Mouse (Mus musculus) heart, adult 8-10 months (tissue): ENCODE results near the gene Zfp568. TPM values are rescaled to one million over a fixed set of nuclear protein-coding genes. Genes with fewer than 3 reads are reported as not detected.
"Not testable (repeated sequence)": the region's sequence is repeated elsewhere in the genome, so short reads cannot be mapped to it uniquely, and the experiment has no call there.

Experiments used
- DNase-seq: peaks from one replicate; pipeline ENCODE4 v3.0.0; 2022; ENCODE audit warnings: low spot score
- total RNA-seq, 4 experiments: library from RNA; stranded (reverse); gene quantifications; 2 replicates each; pipeline ENCODE4 v1.2.4; 2022

Zfp568 gene
- total RNA-seq, result 10 to 100 TPM; 16.9 to 27.9 (median 21.5) TPM

DNA sequence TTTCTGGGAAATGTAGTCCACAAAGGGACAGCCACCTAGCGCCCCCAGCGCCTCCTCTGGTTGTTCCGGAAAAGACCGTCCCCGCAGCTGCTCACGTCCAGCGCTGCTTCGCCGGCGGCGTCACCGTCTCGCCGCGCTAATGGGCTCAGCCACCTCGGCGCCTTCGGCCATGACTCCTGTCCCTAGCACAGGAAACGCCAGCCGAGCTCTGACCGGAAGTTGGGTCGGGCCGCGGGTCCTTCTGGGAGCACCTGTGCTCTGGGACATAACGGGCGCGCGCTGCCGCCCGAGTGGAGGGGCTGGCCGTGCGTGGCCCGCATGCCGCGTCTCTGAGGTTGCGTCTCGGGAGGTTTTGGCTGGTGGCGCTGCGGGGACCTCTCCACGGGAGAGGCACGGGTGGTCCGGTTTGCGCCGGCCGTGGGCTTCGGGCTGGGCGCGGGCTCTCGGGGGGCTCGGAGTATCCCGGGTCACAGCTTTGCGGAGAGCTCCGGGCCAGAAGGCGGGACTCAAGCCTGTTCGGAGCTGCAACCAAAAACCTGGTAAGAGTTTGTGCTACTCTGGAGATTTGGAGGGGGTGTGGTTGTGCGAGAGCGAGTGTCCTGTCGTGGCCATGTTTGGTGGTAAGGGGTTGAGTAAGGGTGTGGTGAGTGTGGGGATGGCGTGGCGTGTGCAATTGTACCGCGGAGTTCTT, at the start of gene Zfp568:
Zfp568 (plus strand) TSS at position 266 of the 691 bp plus-strand sequence.
- peak; percentile 93 for DNase-seq

DNA sequence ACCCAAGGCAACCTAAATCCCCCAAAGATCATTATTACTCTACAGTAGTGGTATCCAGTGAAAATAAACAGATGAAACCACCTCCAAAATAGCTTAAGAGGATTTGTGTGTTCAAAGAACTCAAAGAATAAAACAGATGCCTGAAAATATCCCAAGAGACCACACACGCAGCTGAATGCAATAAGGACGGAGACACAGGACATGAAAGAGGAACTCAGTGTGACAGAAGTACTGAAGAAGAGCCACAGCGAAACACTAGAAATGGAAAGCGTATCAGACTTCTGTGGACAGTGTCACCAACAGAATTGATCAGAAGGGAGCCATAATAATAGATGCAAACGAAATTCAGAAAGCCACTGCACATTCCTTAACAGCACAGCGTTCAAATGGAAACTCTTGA, 44.9 kb upstream of the Zfp568 start:
- DNase-seq, result no peak

DNA sequence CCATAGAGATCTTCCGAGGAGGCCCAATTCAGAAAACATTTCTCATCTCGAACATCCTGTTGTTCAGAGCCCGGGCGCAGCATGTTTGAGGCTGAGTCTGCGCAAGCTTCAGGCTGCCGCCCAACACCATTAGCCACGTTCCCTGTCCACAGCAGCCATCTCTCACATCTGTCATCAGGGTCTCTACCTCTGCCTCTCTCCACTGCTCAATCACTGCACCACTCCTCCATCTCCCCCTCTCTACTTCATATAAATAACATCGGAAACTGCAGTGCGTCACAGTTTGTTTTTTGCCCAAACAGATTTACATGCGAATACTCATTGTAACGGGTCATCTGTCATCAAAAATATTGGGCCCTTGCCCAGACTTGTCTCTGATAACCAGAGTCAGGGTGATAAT, 42.7 kb upstream of the Zfp568 start:
- no peak for DNase-seq

DNA sequence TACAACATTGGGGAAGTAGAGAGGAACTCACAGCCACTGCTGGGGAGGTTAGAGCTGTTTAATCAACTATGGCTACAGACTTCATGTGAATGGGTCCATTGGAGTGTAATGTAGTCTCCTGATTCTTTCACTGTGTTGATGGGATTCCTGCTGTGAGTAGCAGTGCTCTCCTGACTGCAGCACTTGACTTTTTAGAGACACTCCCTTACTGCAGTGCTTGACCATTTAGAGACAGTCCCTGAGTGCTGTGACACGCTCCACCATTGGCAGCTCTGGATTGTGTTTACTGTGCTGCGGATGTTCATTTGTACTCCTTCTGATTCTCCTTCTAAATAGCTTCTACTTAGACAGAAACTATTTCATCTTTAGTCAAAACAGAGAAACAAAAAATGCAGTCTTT, 41.0 kb upstream of the Zfp568 start:
- no peak for DNase-seq

DNA sequence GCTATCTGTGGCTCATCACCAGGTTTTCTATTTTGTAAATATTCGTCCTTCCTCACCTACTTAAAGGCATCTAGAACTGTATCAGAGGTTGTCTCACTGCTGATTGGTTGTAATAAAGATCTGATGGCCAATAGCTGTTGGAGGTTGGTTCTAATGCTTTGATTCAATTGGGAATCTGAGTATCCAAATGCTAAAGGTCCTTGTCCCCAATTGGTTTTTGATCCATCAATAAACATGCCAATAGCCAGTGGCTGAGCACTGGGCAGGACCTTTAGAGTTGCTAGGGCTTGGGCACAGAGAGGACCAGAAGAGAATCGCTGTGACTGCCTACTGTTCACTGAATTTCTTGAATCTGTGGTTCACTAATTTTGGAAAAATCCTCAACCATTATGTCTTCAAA, 40.0 kb upstream of the Zfp568 start:
- no peak for DNase-seq

DNA sequence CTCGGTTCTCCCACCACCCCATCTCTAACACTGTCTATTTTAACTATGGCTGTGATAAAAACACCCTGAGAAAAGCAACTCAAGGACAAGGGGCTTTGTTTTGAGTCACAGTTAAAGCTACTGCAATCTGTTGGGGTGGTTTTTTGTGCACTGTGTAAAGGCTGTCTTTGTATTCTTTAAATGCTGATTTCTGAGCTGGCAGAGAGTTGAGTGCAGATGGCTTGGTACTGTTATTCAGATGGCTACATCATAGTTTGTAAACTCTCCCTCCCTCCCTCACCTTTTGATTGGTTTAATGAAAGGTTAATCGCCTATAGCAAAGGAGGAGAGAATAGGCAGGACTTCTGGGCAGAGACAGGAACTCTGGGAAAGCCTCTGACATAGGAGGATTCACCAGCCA, 39.6 kb upstream of the Zfp568 start:
- no peak for DNase-seq

DNA sequence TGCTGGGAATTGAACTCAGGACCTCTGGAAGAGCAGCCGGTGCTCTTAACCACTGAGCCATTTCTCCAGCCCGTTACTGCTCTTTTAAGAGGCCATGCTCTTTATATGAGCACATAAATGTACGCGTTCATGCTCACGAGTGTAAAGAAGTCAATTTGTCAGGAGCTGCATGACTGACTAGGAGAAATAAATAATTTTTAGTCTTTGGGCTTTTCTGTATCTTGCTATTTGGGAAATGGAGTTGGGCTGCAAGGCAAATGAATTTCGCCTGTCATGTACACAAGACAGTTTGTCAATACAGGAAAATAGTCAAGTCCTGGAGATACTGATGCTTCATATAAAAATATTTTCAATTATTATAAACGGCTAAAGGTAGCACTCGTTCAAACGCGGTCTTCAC, 30.7 kb upstream of the Zfp568 start:
- DNase-seq, result no peak

DNA sequence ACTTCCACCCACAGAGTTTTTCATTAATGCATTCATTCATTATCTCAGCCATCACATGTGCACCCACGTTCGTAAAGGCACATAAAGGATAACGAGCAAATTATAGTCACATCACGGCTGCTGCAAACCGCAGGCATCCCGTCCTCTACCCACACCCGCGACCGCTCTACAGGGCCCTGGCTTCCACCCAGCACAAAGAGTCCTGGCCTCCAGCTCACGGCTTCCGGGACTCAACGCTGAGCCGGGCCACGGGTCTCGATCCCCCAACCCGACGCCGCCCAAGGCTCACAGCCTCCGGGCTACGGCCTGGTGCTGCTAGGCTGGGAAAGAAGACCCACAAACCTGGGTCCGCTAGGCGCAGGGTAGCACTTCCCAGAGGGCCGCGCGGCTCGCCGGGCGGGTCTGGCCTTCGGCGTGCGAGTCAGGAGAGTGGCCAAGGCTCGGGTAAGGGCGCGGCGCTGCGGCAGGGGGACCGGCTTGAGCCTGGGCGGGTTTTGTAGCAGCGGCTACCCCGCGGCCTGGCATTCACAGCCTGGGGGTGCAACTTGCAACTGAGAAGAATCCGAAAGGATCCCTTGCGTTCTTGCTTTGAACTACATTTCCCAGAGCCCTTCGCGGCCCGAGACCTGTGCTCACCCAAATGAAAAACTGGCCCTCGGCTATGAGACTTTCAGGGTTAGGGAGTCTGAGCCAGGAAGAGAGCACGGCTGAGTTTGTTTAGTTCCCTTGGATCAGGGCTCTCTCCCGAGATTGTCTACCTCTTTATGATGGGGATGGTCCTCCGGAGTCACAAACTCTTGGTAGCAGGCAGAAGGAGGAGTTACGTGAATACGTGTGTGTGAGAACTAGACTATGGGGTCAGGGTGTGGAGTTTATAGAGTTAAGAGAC, 30.0 kb upstream of the Zfp568 start, which contains the start of gene Zfp74:
Zfp74 (minus strand) TSS at position 577 of the 889 bp plus-strand sequence.
- peak; percentile 85 for DNase-seq

DNA sequence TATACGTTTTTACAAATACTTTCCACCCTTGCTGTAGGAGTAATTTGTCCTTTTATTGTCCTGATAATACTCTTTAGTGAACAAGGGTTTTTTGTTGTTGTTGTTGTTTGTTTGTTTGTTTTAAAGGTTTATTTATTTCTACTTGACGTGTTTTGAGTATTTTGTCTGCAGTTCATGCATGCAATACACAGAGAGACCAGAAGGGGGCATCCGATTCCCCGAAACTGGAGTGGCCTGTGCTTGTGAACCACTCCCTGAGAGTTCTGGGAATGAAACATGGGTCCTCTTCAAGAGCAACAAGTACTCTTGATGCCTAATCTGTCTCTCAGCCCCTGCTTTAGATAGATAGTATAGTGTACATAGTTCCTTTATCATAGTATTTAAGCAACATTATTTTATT, 29.0 kb upstream of the Zfp568 start:
- DNase-seq, result peak; percentile 46

DNA sequence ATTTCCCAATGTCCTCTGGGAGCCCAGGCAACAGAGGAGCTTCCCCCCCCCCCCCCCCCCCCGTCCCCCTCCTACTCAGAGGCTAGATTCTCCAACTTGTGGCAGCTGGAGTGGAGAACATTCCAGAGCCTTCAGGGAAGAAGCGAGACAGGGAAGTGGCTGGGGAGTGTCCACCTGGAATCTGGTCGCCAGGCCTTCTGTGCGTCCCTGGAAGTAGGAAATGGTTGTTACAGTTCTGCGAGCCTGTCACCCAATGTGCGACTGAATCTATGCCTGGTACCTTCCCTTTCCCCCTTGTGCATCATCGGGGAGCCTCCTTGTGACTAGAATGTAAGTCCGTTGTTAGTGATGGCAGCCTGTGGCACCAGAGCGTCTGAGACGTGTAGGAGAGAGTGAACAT, 27.5 kb upstream of the Zfp568 start:
- DNase-seq, result peak; percentile 18

DNA sequence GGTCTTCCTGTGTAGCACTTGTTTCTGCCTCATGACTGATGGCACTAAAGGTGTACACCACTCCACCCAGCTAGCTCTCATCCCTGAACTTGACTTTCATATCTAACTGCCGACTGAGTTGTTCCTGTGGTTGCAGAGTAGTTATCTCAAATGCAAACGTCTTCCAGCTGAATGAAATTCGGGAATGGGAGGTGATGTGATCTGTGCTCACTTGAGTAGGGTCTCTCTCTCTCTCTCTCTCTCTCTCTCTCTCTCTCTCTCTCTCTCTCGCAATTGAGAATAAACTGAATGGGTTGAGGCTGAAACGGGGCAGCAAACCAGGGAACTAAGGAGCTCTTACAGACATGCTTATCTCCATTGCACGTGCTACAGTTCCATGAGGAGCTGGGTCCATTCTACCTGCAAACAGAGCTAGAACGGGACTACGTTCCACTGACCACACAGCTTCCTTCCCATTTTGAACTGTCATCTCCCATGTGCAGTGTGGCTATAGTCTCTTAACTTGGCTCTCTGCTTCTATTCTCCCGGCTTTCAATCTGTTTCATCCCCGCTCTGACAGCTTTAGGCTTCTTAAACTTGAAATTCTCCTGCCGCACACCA, 25.5 kb upstream of the Zfp568 start:
- DNase-seq, result no peak

DNA sequence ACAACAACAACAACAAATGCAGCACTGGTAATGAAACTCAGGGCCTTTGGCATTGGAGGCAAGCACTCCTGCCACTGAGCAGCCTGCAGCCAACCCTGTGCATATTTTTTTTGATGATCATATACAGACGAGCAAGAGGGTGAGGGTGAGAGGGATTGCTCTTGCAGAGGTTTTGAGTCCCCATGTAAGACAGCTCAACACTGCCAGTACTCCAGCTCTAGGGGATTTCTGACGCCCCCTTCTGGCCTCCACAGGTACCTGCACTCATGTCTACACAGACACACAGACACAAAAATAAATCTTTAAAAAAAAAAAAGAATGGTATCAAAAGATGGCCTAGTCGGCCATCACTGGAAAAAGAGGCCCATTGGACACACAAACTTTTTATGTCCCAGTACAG, 24.8 kb upstream of the Zfp568 start:
- no peak for DNase-seq

DNA sequence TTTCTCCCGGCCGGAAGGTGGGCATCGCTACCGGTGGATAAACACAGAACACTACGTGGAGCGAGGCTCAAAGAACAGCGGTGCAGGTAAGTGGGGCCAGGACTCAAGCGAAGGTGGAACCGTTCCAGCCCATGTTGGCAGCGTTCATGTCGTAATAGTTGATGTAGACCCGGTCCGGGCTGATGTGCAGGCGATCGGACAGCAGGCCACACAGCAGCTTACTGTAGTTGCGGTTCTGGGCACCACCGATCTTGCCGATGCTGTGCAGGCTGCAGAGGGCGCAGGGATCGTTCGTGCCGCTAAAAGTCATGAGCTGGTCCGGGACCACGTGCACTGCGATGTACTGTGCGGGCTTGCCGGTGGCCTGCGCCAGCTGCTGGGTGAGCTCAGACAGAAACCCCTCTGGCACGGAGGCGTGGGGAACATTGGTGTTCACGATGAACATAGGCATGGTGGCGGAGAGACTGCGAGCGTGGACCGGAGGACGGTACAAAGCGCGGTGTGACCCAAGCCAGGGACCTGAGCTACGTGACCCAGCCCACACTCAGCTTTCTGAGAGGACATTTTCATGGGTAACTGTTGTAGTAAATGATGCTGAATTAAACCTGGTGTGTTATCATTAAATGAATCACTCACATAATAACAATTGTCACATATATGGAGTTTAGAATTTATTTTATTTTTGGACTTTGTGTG, 18.5 kb upstream of the Zfp568 start:
- not testable (repeated sequence) for DNase-seq

DNA sequence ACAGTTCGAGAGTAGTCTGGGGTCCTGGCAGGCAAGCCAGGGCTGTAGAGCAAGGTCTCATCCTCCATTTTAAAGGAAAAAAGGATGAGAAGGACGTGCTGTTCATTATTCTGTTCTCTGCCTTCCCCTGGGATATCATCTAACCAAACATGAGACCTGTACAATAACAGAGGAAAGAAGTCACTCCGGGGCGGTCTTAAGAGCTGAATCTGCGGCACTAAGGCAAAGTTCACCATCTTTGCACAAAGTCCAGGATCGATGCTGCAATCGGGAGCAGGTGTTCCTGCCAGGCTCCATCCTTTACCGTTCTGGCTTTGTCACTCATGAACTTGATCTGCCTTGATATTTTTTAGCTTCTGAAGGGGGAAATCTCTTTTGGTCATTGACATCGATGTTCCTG, 13.1 kb upstream of the Zfp568 start:
- DNase-seq, result no peak

DNA sequence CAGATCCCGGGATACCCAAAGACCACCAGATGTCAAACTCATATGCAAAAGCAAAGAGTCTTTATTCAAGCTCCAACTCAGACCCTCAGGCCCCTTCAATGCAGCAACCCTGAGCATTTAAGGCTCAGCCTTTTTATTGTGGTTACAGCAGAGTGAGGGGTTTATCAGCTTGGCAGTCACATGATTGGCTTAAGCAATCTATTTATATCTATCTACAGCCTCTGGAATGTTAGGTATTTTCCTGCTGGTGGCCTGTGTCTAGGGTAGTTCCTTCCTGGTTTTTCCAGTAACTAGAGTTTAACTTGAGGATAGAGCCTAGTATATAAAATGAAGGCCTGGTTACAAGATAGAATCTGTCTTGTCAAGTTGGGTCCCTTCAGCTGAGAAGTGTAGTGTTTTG, 3.0 kb upstream of the Zfp568 start:
- no peak for DNase-seq

DNA sequence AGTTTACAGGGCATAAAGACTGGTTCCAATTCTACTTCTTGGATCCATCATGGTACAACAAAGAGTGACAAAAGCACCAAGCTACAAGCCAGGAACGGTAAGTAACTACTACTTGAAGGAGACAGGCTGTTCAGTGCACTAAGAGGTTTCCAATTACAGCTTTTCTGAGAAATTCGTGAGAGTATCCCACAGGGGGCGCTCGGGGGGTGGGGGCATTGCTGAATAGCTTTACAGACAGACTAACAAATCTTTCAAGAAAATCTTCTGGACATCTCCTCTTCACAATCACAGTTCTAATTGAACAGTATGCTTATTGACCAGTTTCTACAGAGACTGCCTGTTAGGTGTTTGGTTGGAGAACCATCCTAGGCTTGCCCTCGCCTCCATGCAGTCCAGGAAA, 2.3 kb upstream of the Zfp568 start:
- DNase-seq, result no peak

DNA sequence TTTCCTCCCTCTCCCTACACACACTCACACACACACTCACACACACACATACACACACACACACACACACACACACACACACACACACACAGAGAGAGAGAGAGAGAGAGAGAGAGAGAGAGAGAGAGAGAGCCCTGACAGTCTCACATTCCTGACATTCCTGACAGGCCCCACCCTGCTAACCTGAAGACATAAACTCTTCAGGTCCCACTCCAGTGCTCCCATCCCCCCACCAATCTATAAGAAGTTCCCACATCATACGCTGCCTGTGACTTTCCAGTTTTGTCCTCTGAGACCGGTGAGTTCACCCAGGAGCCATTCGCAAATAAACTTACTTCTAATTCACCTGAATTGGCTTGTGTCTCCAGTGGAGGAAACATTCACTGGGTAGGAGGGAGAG, 1.9 kb upstream of the Zfp568 start:
- DNase-seq, result no peak

DNA sequence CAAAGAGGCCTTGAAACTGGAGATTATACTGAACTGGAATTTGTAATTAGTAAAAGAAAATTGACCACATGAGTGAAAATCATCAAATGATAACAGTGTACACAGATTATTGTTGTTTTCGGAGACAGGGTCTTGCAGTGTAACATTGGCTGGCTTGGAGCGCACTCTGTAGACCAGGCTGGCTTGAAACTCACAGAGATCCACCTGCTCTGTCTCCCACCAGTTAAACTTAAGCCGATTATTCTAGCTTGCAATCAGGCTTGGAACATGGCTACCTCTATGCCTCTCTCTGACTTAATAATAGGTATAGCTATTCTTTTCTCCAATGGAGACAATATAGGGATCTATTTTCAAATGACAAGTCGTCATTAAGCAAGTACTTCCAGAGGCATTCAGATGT, 1.4 kb upstream of the Zfp568 start:
- no peak for DNase-seq

DNA sequence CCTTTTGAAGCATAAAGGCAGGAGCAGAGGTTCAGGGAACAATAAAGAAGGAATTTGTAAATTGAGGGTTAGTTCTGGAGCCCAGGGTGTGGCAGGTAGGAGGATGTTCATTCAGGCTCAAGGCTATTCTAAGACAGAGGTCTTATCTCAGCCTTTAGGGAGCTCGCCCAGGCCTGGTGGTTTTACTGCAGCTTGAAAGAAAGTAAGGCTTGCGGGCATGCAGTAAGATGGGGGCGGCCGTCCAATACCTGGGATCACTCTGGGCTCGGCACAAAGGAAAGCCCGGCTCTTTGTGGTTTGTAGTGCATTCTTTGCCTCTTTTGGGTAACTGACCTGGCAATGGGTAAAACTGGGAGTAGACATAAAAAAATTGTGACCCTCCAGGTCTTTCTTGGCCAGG, 824 bp upstream of the Zfp568 start:
- no peak for DNase-seq

DNA sequence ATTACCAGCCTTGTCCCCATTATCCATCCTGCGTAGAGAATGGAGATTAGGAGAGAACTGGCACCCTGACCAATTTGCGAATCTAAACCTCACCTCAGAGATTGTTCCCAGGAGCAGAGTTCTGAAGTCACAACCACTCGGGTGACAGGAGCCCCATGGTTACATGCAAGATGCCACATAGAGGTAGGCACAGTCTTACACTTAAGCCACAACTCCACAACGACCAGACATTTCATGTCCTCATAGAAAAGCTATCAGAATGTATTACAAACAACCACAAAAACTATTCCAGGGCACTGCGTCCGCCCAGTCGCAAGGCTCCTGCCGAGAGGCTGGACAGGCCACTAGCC, 440 bp upstream of the Zfp568 start:
- DNase-seq, result no peak

DNA sequence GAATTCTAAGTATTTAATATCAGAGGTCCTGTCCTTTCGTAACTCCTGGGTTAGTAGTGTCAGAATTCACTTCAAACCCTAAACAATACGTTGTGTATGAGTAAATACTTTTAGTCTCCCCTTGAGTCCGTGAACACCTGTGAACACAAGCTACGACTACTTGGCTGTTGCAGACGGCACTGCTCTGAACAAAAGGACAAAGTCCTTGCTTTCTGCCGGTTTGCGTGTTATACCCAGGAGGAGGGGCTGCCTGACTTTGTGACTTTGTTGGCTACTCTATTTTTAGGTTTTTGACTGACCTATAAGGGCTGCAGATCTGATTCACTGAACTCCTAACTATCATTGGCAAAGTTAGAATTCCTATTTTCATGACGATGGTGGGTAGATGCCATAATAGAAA, 2.3 kb downstream of the Zfp568 start:
- DNase-seq, result no peak

DNA sequence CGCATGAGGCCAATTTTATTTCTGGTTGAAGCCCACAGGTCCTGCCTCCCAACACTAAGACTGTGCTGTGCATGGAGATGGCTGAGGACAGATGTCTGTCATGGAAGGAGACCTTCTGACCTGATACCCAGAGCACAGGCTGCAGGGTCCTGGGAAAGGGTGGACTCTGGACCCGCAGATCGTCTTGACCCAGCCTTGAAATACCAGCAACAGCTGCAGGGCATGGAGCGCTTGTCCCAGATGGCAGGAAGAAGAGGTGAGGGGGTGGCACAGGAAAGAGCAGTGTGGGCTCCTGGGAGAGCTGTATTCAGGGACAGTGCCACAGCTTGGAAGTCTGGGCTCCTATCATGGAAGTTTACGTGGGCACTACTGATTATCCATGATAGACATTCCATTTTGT, 3.8 kb downstream of the Zfp568 start:
- no peak for DNase-seq
